19 mouse cellular contexts compared by ENCODE assay signal in the genomic region with DNA sequence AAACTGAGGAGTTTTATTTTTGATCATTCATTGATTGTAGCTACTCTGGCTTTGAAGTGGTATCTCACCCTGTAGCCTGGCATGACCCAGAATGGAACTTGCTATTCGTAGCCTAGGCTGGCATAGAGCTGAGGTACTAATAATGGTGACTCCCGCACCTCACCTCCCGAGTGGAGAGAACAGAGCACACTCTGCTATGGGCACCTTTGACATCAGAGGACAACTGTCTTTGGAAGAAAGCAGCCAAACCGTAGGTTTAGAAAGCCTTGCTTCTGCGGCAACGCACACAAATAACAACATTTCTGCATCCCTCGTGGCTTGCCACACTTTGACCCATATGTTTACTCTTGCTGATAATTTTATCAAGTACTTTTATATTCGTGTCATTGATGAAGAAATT.
DNase-seq lines count a peak whose midpoint lies in the region; ATAC-seq lines count a peak whose summit lies in the region.
"Had no signal": no experiment of that assay in that cellular context is flagged by ENCODE, and none has a peak within 500 bp of the region (broad histone marks: within the 10 kb centered on the region; RNA-seq: fewer than 3 reads in every experiment).

No protein-coding gene starts in this region.

- H3K4me3 ChIP-seq in hindbrain, embryonic 13.5 days = no peak overlapping the region
- H3K4me3 ChIP-seq in hindbrain, embryonic 10.5 days = no peak overlapping the region
- no peak overlapping the region for H3K4me3 ChIP-seq in neural tube, embryonic 12.5 days
- H3K4me3 ChIP-seq: embryonic facial prominence, embryonic 15.5 days; erythroblast, embryonic 14.5 days; heart, embryonic 10.5 days; hindbrain, embryonic 15.5 days had no signal

- peak overlapping the region; percentile 93 for H3K27ac ChIP-seq in hindbrain, embryonic 13.5 days
- no peak overlapping the region for H3K27ac ChIP-seq in hindbrain, embryonic 10.5 days
- H3K27ac ChIP-seq in neural tube, embryonic 12.5 days = 0 out of 2 replicates have a peak overlapping the region, but pooled peaks have one; percentile 81
- H3K27ac ChIP-seq: embryonic facial prominence, embryonic 15.5 days had no signal

- no peaks in the 10 kb centered on the region for H3K36me3 ChIP-seq in hindbrain, embryonic 13.5 days
- H3K36me3 ChIP-seq in hindbrain, embryonic 10.5 days = peaks cover 16% of the 10 kb centered on the region
- no peaks in the 10 kb centered on the region for H3K36me3 ChIP-seq in neural tube, embryonic 12.5 days
- H3K36me3 ChIP-seq: embryonic facial prominence, embryonic 15.5 days; heart, embryonic 10.5 days; hindbrain, embryonic 15.5 days had no signal

- no peak overlapping the region; the same call in 1 of the 2 replicates for H3K9ac ChIP-seq in hindbrain, embryonic 13.5 days
- H3K9ac ChIP-seq in neural tube, embryonic 12.5 days = no peak overlapping the region
- H3K9ac ChIP-seq: embryonic facial prominence, embryonic 15.5 days had no signal

- 92% methylated on average over 8 of the region's 8 CpGs for WGBS in hindbrain, embryonic 13.5 days
- 93% methylated on average over 8 of the region's 8 CpGs for WGBS in hindbrain, embryonic 10.5 days
- 95% methylated on average over 8 of the region's 8 CpGs for WGBS in neural tube, embryonic 12.5 days

- H3K4me2 ChIP-seq in hindbrain, embryonic 13.5 days = no peak overlapping the region
- H3K4me2 ChIP-seq in neural tube, embryonic 12.5 days (replicated peaks) = no peak overlapping the region
- H3K4me2 ChIP-seq: embryonic facial prominence, embryonic 15.5 days had no signal

- peak; percentile 91 for DNase-seq in heart, adult 11 months
- DNase-seq in heart, adult 8-10 months (ENCODE audit: low spot score) = no peak
- no peak for DNase-seq in hindbrain, embryonic 10.5 days (ENCODE audit: low spot score)
- DNase-seq in neural tube, embryonic 10.5 days (ENCODE audit: extremely low spot score, low spot score) = no peak
- no peak for DNase-seq in cerebellum, adult 11 months
- DNase-seq: adrenal gland, adult 2 months; adrenal gland, postnatal 25 days; cerebellum, adult 8-10 months; cerebellum, postnatal 14 days; embryo, embryonic 11 days; gastrocnemius, postnatal 10 days; kidney, adult 11 months; kidney, adult 9 months had no signal

- H3K4me1 ChIP-seq in hindbrain, embryonic 13.5 days (replicated peaks) = peaks cover 42% of the 10 kb centered on the region
- peaks cover 10% of the 10 kb centered on the region for H3K4me1 ChIP-seq in hindbrain, embryonic 10.5 days (replicated peaks)
- peaks cover 39% of the 10 kb centered on the region for H3K4me1 ChIP-seq in neural tube, embryonic 12.5 days

- H3K9me3 ChIP-seq in hindbrain, embryonic 13.5 days = no peaks in the 10 kb centered on the region
- H3K9me3 ChIP-seq in hindbrain, embryonic 10.5 days = no peaks in the 10 kb centered on the region
- H3K9me3 ChIP-seq in neural tube, embryonic 12.5 days = no peaks in the 10 kb centered on the region
- H3K9me3 ChIP-seq: embryonic facial prominence, embryonic 15.5 days; heart, embryonic 10.5 days; hindbrain, embryonic 15.5 days had no signal

- no peak for ATAC-seq in hindbrain, embryonic 13.5 days (ENCODE audit: low FRiP score)
- ATAC-seq in neural tube, embryonic 12.5 days (ENCODE audit: low FRiP score, low read depth) = no peak

- no peaks in the 10 kb centered on the region for H3K27me3 ChIP-seq in hindbrain, embryonic 13.5 days
- H3K27me3 ChIP-seq in hindbrain, embryonic 10.5 days (ENCODE audit: insufficient read depth, poor library complexity, severe bottlenecking) = no peaks in the 10 kb centered on the region
- no peaks in the 10 kb centered on the region for H3K27me3 ChIP-seq in neural tube, embryonic 12.5 days (replicated peaks)
- H3K27me3 ChIP-seq: embryonic facial prominence, embryonic 15.5 days; hindbrain, embryonic 15.5 days had no signal
